Mouse (Mus musculus) bone marrow macrophage, adult 2 months (primary cell): Measurements from ENCODE around the gene Gtf2e1.

Source experiments
- CTCF ChIP-seq: IDR thresholded peaks from 2 replicates; pipeline ENCODE4 v1.5.1; 2012; ENCODE audit warnings: low read depth, mild to moderate bottlenecking, low read length, moderate library complexity
- POLR2A ChIP-seq: IDR thresholded peaks from 2 replicates; pipeline ENCODE4 v1.6.1; 2012; ENCODE audit warnings: mild to moderate bottlenecking, low read depth, low read length, borderline replicate concordance

GRCm38 (mm10) chr16:37575325-37575724 is 35.7 kb upstream of the Gtf2e1 start:
- TF ChIP-seq POLR2A (no peak), CTCF (no peak)
